Mouse (Mus musculus): ENCODE measurements at regions not wholly inside any gene's neighbourhood (a gene's known extent, or its start where the extent isn't known, plus 50 kb on each side); places are given as distances from the start of the nearest gene placed in this dataset.

DNA sequence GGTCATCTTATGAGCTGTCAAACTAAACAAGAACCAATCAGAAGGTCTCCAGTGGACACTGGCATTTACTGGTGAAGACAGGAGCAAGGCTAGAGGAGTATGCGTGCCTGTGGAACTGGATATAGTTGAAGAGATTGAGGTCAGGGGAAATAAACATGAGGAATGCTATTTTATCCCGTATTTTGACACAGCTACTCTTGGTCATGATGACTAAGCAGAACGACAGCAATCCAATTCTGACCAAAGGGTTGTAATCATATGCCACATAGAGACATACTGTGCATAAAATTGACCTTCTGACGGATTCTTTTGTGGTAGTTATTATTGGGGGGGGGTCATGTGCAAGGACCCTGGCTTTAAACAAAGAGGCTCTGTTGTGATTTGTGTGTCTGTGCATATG, 73.1 kb upstream of the Tmtc4 start:
- no peak for ATAC-seq (ENCODE audit: low read depth)
- H3K9me3 ChIP-seq (ENCODE audit: control insufficient read depth, low read length) = no peaks in the 10 kb centered on the region
- no peak overlapping the region for H3K4me3 ChIP-seq (ENCODE audit: low read length)
- no peaks in the 10 kb centered on the region for H3K27me3 ChIP-seq (ENCODE audit: control insufficient read depth, insufficient read depth, low read depth, low read length)
- H3K36me3 ChIP-seq (ENCODE audit: control insufficient read depth, insufficient read depth, low read length) = no peaks in the 10 kb centered on the region
- no peak overlapping the region for H3K27ac ChIP-seq (ENCODE audit: low read length)
- no peaks in the 10 kb centered on the region for H3K4me1 ChIP-seq (replicated peaks; ENCODE audit: control insufficient read depth, insufficient read depth, low read length)
- 67% methylated on average over 4 of the region's 4 CpGs for WGBS
- no peak overlapping the region for H3K9ac ChIP-seq (ENCODE audit: low read length)
- no peak overlapping the region for H3K4me2 ChIP-seq (ENCODE audit: low read depth, low read length)

DNA sequence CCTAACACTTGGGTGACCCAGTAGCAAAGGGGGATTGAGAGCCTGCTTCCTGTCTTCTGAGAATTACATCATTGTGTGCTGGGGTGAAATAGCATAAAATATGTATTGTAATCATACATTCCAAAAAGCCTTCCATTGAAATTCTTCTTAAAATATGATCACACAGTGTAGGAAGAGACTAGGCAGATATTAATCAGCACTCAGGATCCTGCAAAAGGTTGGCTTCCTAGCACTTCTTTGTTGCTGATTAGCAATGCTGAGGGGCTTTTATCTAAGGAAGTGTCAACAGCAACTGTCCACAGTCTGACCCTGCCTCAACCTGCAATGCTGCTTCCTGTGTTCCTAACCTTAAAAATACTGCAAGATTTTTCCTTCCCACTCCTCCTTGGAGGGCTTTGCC, 64.6 kb upstream of the Tmtc4 start:
- Histone ChIP-seq H3K36me3 (ENCODE audit: control insufficient read depth, insufficient read depth, low read length) (no peaks in the 10 kb centered on the region), H3K4me3 (ENCODE audit: low read length) (no peak overlapping the region), H3K27me3 (ENCODE audit: control insufficient read depth, insufficient read depth, low read depth, low read length) (no peaks in the 10 kb centered on the region), H3K27ac (ENCODE audit: low read length) (no peak overlapping the region), H3K4me2 (ENCODE audit: low read depth, low read length) (no peak overlapping the region), H3K4me1 (replicated peaks; ENCODE audit: control insufficient read depth, insufficient read depth, low read length) (no peaks in the 10 kb centered on the region), H3K9me3 (ENCODE audit: control insufficient read depth, low read length) (no peaks in the 10 kb centered on the region), H3K9ac (ENCODE audit: low read length) (no peak overlapping the region)
- no peak for ATAC-seq (ENCODE audit: low read depth)

DNA sequence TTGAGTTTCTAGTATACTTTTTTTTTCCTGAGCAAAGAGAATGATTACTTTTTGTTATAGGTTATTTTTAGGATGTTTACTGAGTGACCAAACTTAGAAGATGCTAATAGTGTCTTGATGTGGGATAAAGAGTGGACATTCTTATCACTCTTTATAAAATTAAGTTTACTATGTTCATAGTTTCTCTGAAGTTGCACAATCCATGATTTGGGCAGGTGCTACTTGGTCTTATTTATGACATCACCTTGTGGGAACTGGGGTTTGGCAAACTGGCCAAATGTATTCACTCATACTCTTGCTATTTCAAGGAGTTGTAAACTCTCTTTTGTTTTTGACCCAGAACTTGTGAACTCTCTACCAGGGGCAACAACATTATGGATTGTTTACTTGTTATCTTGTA, 56.2 kb upstream of the Tmtc4 start:
- H3K36me3 ChIP-seq (ENCODE audit: control insufficient read depth, insufficient read depth, low read length) = no peaks in the 10 kb centered on the region
- no peaks in the 10 kb centered on the region for H3K27me3 ChIP-seq (ENCODE audit: control insufficient read depth, insufficient read depth, low read depth, low read length)
- no peak overlapping the region for H3K9ac ChIP-seq (ENCODE audit: low read length)
- no peak overlapping the region for H3K4me3 ChIP-seq (ENCODE audit: low read length)
- no peaks in the 10 kb centered on the region for H3K9me3 ChIP-seq (ENCODE audit: control insufficient read depth, low read length)
- no peaks in the 10 kb centered on the region for H3K4me1 ChIP-seq (replicated peaks; ENCODE audit: control insufficient read depth, insufficient read depth, low read length)
- no peak overlapping the region for H3K4me2 ChIP-seq (ENCODE audit: low read depth, low read length)
- ATAC-seq (ENCODE audit: low read depth) = no peak
- no peak overlapping the region for H3K27ac ChIP-seq (ENCODE audit: low read length)

DNA sequence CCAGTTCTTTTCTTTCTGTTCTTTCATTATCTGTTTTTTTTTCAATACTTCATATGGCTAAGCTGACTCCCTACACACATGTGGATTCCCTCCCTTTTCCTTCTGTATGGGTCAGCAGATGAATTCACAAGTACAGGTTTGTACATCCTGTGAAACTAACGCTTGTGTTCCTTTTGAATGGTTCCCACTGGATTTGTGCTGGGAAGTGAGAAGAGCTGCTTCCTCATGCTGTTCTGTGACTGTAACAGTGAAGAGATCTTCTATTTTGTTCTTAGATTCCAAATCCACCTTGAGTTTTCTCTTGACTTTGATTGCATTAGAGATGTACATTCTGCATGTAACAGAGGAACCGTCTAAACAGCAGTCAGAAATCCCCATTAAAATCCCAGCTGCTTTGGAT, 53.6 kb upstream of the Tmtc4 start:
- 82% methylated on average over 2 of the region's 2 CpGs for WGBS
- ATAC-seq (ENCODE audit: low read depth) = no peak
- Histone ChIP-seq H3K9me3 (ENCODE audit: control insufficient read depth, low read length) (no peaks in the 10 kb centered on the region), H3K9ac (ENCODE audit: low read length) (no peak overlapping the region), H3K4me2 (ENCODE audit: low read depth, low read length) (no peak overlapping the region), H3K27me3 (ENCODE audit: control insufficient read depth, insufficient read depth, low read depth, low read length) (no peaks in the 10 kb centered on the region), H3K4me3 (ENCODE audit: low read length) (no peak overlapping the region), H3K27ac (ENCODE audit: low read length) (no peak overlapping the region), H3K36me3 (ENCODE audit: control insufficient read depth, insufficient read depth, low read length) (no peaks in the 10 kb centered on the region), H3K4me1 (replicated peaks; ENCODE audit: control insufficient read depth, insufficient read depth, low read length) (no peaks in the 10 kb centered on the region)
